Mouse (Mus musculus): Measurements from ENCODE around the gene Itpripl1. TPM values are rescaled to one million over a fixed set of nuclear protein-coding genes. Genes with fewer than 3 reads are reported as not detected.
"Not testable (repeated sequence)": the region's sequence is repeated elsewhere in the genome, so short reads cannot be mapped to it uniquely, and the experiment has no call there.

The Itpripl1 gene
- total RNA-seq (2014; rRNA removed) (9.6 and 11.2 TPM in 2 replicates), polyA plus RNA-seq (2015; fragmentation: Nextera tagmentation; extraction: Ambion mirVana) (7.0 and 7.6 TPM in 2 replicates)

- Histone ChIP-seq H3K27me3 (ENCODE audit: insufficient read depth, low read length) (no peaks in the 10 kb centered on the region), H3K9me3 (ENCODE audit: low read length) (no peaks in the 10 kb centered on the region), H3K9ac (replicated peaks; ENCODE audit: low read length, poor library complexity, severe bottlenecking) (peak within 1 kb of the TSS; percentile 70), H3K4me1 (ENCODE audit: insufficient read depth, low read length) (no peaks in the 10 kb centered on the region), H3K4me2 (ENCODE audit: low read depth, low read length, poor library complexity, severe bottlenecking) (peak within 1 kb of the TSS; percentile 98), H3K27ac (ENCODE audit: low read depth, low read length) (no peak within 1 kb of the TSS), H3K36me3 (ENCODE audit: insufficient read depth, low read length) (no peaks in the 10 kb centered on the region), H3K4me3 (ENCODE audit: low read depth, low read length) (peak within 1 kb of the TSS; percentile 58)
- peak; percentile 28 for DNase-seq (ENCODE audit: low spot score)
- WGBS, result 4% methylated on average over 30 of the region's 31 CpGs
- no peak for TF ChIP-seq CTCF (IDR thresholded peaks at IDR 0.05)
- ATAC-seq (ENCODE audit: low FRiP score), result peak; percentile 71
Observed at GRCm38 (mm10) chr2:127143158-127144063, at the start of gene Itpripl1. TSS of gene Itpripl1 (minus strand) at chr2:127143442.

DNA sequence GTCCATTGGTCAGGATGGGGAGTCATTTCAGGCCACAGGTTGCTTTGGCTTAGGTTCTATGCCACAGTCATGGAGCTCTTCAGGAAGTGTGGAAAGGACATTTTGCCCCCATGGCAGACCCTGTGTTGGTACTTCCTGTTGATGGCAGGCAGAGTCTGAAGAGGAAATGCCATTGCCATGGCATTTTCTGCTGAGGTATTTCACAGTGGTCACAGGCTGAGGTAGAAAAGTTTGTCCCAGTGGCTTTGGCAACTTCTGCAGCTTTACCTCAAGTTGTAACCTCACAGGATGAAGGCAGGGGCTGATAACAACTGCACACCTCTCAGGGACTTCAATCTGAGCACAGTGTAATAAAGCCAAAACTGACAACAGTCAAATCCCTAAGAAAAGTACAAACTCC, 46.3 kb upstream of the Itpripl1 start:
- no peak for TF ChIP-seq CTCF (IDR thresholded peaks at IDR 0.05)
- Histone ChIP-seq H3K4me2 (ENCODE audit: low read depth, low read length, poor library complexity, severe bottlenecking) (no peak overlapping the region), H3K27ac (ENCODE audit: low read depth, low read length) (no peak overlapping the region), H3K9me3 (ENCODE audit: low read length) (no peaks in the 10 kb centered on the region), H3K9ac (replicated peaks; ENCODE audit: low read length, poor library complexity, severe bottlenecking) (no peak overlapping the region), H3K36me3 (ENCODE audit: insufficient read depth, low read length) (no peaks in the 10 kb centered on the region), H3K27me3 (ENCODE audit: insufficient read depth, low read length) (0 out of 2 replicates have a peak, but pooled peaks cover 4% of the 10 kb centered on the region), H3K4me1 (ENCODE audit: insufficient read depth, low read length) (no peaks in the 10 kb centered on the region), H3K4me3 (ENCODE audit: low read depth, low read length) (no peak overlapping the region)
- no peak for DNase-seq (ENCODE audit: low spot score)
- ATAC-seq (ENCODE audit: low FRiP score), result no peak

- DNase-seq (ENCODE audit: low spot score) (peak; percentile 95), ATAC-seq (ENCODE audit: low FRiP score) (peak; percentile 100)
- Histone ChIP-seq H3K9ac (replicated peaks; ENCODE audit: low read length, poor library complexity, severe bottlenecking) (peak overlapping the region; percentile 66), H3K4me1 (ENCODE audit: insufficient read depth, low read length) (no peaks in the 10 kb centered on the region), H3K4me3 (ENCODE audit: low read depth, low read length) (peak overlapping the region; percentile 54), H3K4me2 (ENCODE audit: low read depth, low read length, poor library complexity, severe bottlenecking) (peak overlapping the region; percentile 71), H3K9me3 (ENCODE audit: low read length) (no peaks in the 10 kb centered on the region), H3K36me3 (ENCODE audit: insufficient read depth, low read length) (no peaks in the 10 kb centered on the region), H3K27me3 (ENCODE audit: insufficient read depth, low read length) (no peaks in the 10 kb centered on the region), H3K27ac (ENCODE audit: low read depth, low read length) (peak overlapping the region; percentile 80)
- WGBS, result 2% methylated on average over 17 of the region's 17 CpGs
- TF ChIP-seq CTCF (IDR thresholded peaks at IDR 0.05), result no peak
Observed at GRCm38 (mm10) chr2:127182598-127183381, 39.5 kb upstream of the Itpripl1 start.

- ATAC-seq (ENCODE audit: low FRiP score); H3K4me2 ChIP-seq (ENCODE audit: low read depth, low read length, poor library complexity, severe bottlenecking); H3K9me3 ChIP-seq (ENCODE audit: low read length); H3K27ac ChIP-seq (ENCODE audit: low read depth, low read length); H3K9ac ChIP-seq (replicated peaks; ENCODE audit: low read length, poor library complexity, severe bottlenecking); H3K27me3 ChIP-seq (ENCODE audit: insufficient read depth, low read length); H3K4me1 ChIP-seq (ENCODE audit: insufficient read depth, low read length); H3K36me3 ChIP-seq (ENCODE audit: insufficient read depth, low read length); H3K4me3 ChIP-seq (ENCODE audit: low read depth, low read length): not testable (repeated sequence)
- peak; percentile 71 for TF ChIP-seq CTCF (IDR thresholded peaks at IDR 0.05)
- peak; percentile 79 for DNase-seq (ENCODE audit: low spot score)
- WGBS, result 6% methylated on average over 1 of the region's 1 CpGs
Observed at GRCm38 (mm10) chr2:127166261-127166660, 23.0 kb upstream of the Itpripl1 start.

GRCm38 (mm10) chr2:127165675-127166074, 22.4 kb upstream of the Itpripl1 start:
- H3K4me1 ChIP-seq (ENCODE audit: insufficient read depth, low read length), result no peaks in the 10 kb centered on the region
- no peaks in the 10 kb centered on the region for H3K36me3 ChIP-seq (ENCODE audit: insufficient read depth, low read length)
- no peaks in the 10 kb centered on the region for H3K9me3 ChIP-seq (ENCODE audit: low read length)
- 58% methylated on average over 4 of the region's 4 CpGs for WGBS
- H3K4me2 ChIP-seq (ENCODE audit: low read depth, low read length, poor library complexity, severe bottlenecking), result no peak overlapping the region
- no peak overlapping the region for H3K9ac ChIP-seq (replicated peaks; ENCODE audit: low read length, poor library complexity, severe bottlenecking)
- no peaks in the 10 kb centered on the region for H3K27me3 ChIP-seq (ENCODE audit: insufficient read depth, low read length)
- H3K4me3 ChIP-seq (ENCODE audit: low read depth, low read length), result no peak overlapping the region
- H3K27ac ChIP-seq (ENCODE audit: low read depth, low read length), result no peak overlapping the region
- ATAC-seq (ENCODE audit: low FRiP score) (no peak), DNase-seq (ENCODE audit: low spot score) (no peak)
- no peak for TF ChIP-seq CTCF (IDR thresholded peaks at IDR 0.05)
